7 mouse cellular contexts compared by ENCODE assay signal in genomic region chr11:101170811-101171610, GRCm38 (mm10). TPM values are rescaled to one million over a fixed set of nuclear protein-coding genes. Genes with fewer than 3 reads are reported as not detected.
A peak's percentile ranks its signal among the peaks of the same experiment; 100 is the strongest.
DNase-seq lines count a peak whose midpoint lies in the region; ATAC-seq lines count a peak whose summit lies in the region.

Gene Plekhh3, minus strand, starts transcription at chr11:101171351.

- intact Hi-C loops in gastrocnemius, postnatal 14 days (cut with DNase I; ENCODE audit: low total_unique reads), result no loop called here
- intact Hi-C loops in left cerebral cortex, postnatal 10 days (cut with DNase I), result loop anchor here (5.0 to 10.0 kb wide), 2 partner anchors 39 to 186 kb away; no protein-coding TSS in a partner anchor

- peak; percentile 44 for ATAC-seq in activated CD4-positive, CD25-positive, alpha-beta regulatory T cell, adult 4 months
- peak; percentile 70 for ATAC-seq in common myeloid progenitor, adult 5-6 weeks (replicated peaks; ENCODE audit: low read depth, poor library complexity, severe bottlenecking)
- peak; percentile 20 for ATAC-seq in inflammation-experienced regulatory T-cells, adult 6 months
- ATAC-seq in megakaryocyte-erythroid progenitor cell, adult 5-6 weeks (replicated peaks; ENCODE audit: low FRiP score, low TSS enrichment, poor library complexity, severe bottlenecking), result peak; percentile 45

- peak; percentile 96 for DNase-seq in gastrocnemius, postnatal 14 days
- peak; percentile 97 for DNase-seq in left cerebral cortex, postnatal 10 days (ENCODE audit: extremely low spot score in 1 of 2, low spot score in 2 of 2)
- peak; percentile 93 for DNase-seq in right cerebral cortex, postnatal 25 days

RNA-seq across cellular contexts. Expression of gene Plekhh3, which starts in this region (rescaled TPM):
- not detected for polyA plus RNA-seq in activated CD4-positive, CD25-positive, alpha-beta regulatory T cell, adult 4 months (2017; shearing (Covaris generic))
- 0.15 and 0.32 TPM in 2 replicates for total RNA-seq in common myeloid progenitor, adult 5-6 weeks (2017)
- total RNA-seq in gastrocnemius, postnatal 14 days (2021), result 10 to 100 TPM; 22.0 to 26.9 TPM
- polyA plus RNA-seq in inflammation-experienced regulatory T-cells, adult 6 months (2017; shearing (Covaris generic)), result not detected
- total RNA-seq in left cerebral cortex, postnatal 10 days (2021), result 1 to 10 TPM; 5.9 to 8.0 TPM
- total RNA-seq in megakaryocyte-erythroid progenitor cell, adult 5-6 weeks (2014; fragmentation: Nextera tagmentation), result not detected in 2 replicates
- total RNA-seq in megakaryocyte-erythroid progenitor cell, adult 5-6 weeks (2017), result not detected in 2 replicates

Comparison
In these comparisons a context has a peak if more than half of its experiments do, and no peak if none do; other contexts are left out.
1. Peak in every context shown above with its lines: DNase-seq and ATAC-seq.
2. Peak in ATAC-seq in activated CD4-positive, CD25-positive, alpha-beta regulatory T cell, adult 4 months; RNA of the gene not detected or under 1 TPM.
3. Peak in ATAC-seq in common myeloid progenitor, adult 5-6 weeks; RNA of the gene not detected or under 1 TPM.
4. Peak in ATAC-seq in inflammation-experienced regulatory T-cells, adult 6 months; RNA of the gene not detected or under 1 TPM.
5. Peak in ATAC-seq in megakaryocyte-erythroid progenitor cell, adult 5-6 weeks; RNA of the gene not detected or under 1 TPM.
6. ATAC-seq: peak in every context shown above with its lines; median percentile 70 in common myeloid progenitor, adult 5-6 weeks; 45 in megakaryocyte-erythroid progenitor cell, adult 5-6 weeks; 44 in activated CD4-positive, CD25-positive, alpha-beta regulatory T cell, adult 4 months; 20 in inflammation-experienced regulatory T-cells, adult 6 months.